Mouse (Mus musculus) limb, embryonic 13.5 days (tissue): Measurements from ENCODE around the gene Tnfaip6. TPM values are rescaled to one million over a fixed set of nuclear protein-coding genes. Genes with fewer than 3 reads are reported as not detected.

Source experiments
- ATAC-seq: fragments of 200-750 bp; cut with Nextera tagmentation; 2 replicates; pipeline ENCODE4 v1.8.0; 2017; ENCODE audit warnings: low read depth, moderate number of reproducible peaks, moderate TSS enrichment; ENCODE audit not compliant: low FRiP score
- H3K27ac ChIP-seq: fragments of 300-500 bp; sonication (generic); 2 replicates; pipeline ENCODE4 v1.5.1; 2015; ENCODE audit warnings: inconsistent platforms, mild to moderate bottlenecking, moderate library complexity
- H3K27me3 ChIP-seq: fragments of 300-500 bp; sonication (generic); 2 replicates; pipeline ENCODE4 v1.6.1; 2015; ENCODE audit warnings: mild to moderate bottlenecking, inconsistent platforms
- H3K36me3 ChIP-seq: fragments of 300-500 bp; sonication (generic); 2 replicates; pipeline ENCODE4 v1.6.1; 2015; ENCODE audit warnings: inconsistent platforms, mild to moderate bottlenecking, moderate library complexity
- H3K4me1 ChIP-seq: fragments of 300-500 bp; sonication (generic); 2 replicates; pipeline ENCODE4 v1.6.1; 2015; ENCODE audit warnings: inconsistent platforms
- H3K4me2 ChIP-seq: fragments of 300-500 bp; sonication (generic); replicated peaks from 2 replicates; pipeline ENCODE4 v1.6.1; 2015; ENCODE audit warnings: inconsistent platforms, mild to moderate bottlenecking, moderate library complexity
- H3K4me3 ChIP-seq: fragments of 300-500 bp; sonication (generic); 2 replicates; pipeline ENCODE4 v1.5.1; 2015; ENCODE audit warnings: moderate library complexity, mild to moderate bottlenecking, inconsistent platforms
- H3K9ac ChIP-seq: fragments of 300-500 bp; sonication (generic); 2 replicates; pipeline ENCODE4 v1.6.1; 2015; ENCODE audit warnings: mild to moderate bottlenecking, inconsistent platforms
- H3K9me3 ChIP-seq: fragments of 300-500 bp; sonication (generic); 2 replicates; pipeline ENCODE4 v1.6.1; 2016; ENCODE audit warnings: inconsistent platforms
- WGBS: fragments of 180-500 bp; shearing (Covaris S2); methylation state at CpG from one replicate; pipeline ENCODE4 v1.1.7; 2015; 5-methylcytosine and 5-hydroxymethylcytosine counted together
- polyA plus RNA-seq: library from polyadenylated mRNA; unstranded; fragments of >200 nt; fragmentation: Nextera tagmentation; extraction: Ambion mirVana; gene quantifications from 2 replicates; pipeline ENCODE4 v1.2.1, GENCODE M21; 2015

Tnfaip6 gene
- polyA plus RNA-seq, 1 experiment from 2014 or later = 58.8 TPM

DNA sequence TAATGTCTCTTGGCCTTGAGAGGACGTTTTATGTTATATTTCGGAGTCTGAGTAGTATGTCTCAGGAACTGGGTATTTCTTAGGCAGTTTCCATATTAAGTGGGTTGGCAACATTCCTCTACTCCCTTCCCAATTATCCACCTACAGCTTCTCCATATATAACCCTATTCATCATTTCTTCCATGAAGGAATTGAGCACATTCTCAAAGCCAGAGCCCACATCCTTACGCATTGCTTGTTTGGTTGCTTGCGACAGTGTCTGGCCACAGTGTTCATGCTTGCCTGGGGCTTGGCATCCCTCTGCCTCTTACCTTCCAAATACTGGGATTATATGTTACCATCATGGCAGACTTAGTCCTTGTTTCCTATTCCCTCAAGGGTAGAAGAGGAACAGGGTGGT is 3.2 kb upstream of the Tnfaip6 start:
- H3K4me1 ChIP-seq = peaks cover 6% of the 10 kb centered on the region
- H3K27me3 ChIP-seq = no peaks in the 10 kb centered on the region
- no peaks in the 10 kb centered on the region for H3K36me3 ChIP-seq
- H3K9me3 ChIP-seq = no peaks in the 10 kb centered on the region
- H3K4me2 ChIP-seq = no peak overlapping the region
- no peak overlapping the region for H3K9ac ChIP-seq
- 89% methylated on average over 4 of the region's 4 CpGs for WGBS
- ATAC-seq = no peak
- no peak overlapping the region for H3K27ac ChIP-seq
- H3K4me3 ChIP-seq = no peak overlapping the region

DNA sequence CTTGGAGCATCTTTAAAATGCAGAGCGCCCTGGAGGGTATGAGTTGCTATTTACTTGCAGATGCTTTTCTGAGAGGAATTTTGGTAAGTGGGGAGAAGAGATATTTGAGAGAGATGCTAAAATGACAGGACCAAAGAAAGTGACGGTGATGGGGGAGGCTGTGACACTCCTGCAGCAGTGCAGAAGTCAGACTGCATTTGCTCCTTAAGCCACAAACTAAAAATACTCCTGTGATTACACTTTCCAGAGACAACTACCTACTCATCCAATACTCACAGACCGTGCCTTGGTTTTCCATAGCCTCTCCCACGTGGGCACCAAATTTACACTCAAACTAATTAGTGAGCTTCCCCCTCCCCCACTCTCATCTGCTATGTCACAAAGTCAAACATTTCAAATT is 2.7 kb upstream of the Tnfaip6 start:
- H3K27ac ChIP-seq = no peak overlapping the region
- no peak overlapping the region for H3K4me3 ChIP-seq
- no peak overlapping the region for H3K9ac ChIP-seq
- peaks cover 9% of the 10 kb centered on the region for H3K4me1 ChIP-seq
- 72% methylated on average over 4 of the region's 4 CpGs for WGBS
- H3K27me3 ChIP-seq = no peaks in the 10 kb centered on the region
- no peaks in the 10 kb centered on the region for H3K9me3 ChIP-seq
- no peak for ATAC-seq
- H3K36me3 ChIP-seq = no peaks in the 10 kb centered on the region
- H3K4me2 ChIP-seq = no peak overlapping the region

DNA sequence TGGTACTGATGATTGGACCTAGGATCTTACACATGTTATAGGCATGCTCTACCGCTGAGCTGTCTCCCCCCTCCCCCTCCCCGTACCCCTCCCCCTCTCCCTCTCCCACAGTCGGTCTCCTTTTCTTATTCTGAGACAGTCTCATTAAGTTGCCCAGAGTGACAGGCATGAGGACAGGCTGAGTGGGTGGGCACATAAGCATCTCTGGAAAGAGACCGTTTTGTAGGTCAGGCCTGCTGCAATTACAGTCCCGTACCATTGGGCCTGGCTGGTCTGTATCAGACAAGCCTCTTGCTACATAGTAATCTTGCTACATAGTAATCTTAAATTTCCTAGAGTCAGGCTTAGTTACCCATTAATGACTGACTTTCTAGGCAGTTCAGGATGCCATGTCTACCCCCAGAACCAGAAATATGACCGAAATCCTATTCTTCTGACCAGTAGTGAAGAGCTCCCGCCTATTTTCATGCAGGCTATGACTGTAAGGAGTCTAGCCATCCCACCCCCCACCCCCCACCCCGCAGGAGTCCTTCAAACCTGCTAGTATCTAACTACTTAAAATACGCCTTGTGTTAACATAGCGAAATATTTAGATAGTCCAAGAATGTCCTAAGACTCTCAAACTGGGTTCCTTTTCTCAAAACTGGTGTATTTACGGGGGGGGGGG is 747 bp upstream of the Tnfaip6 start:
- no peak for ATAC-seq
- Histone ChIP-seq H3K9ac (no peak overlapping the region), H3K9me3 (no peaks in the 10 kb centered on the region), H3K4me3 (peak overlapping the region; percentile 56), H3K4me1 (peaks cover 21% of the 10 kb centered on the region), H3K4me2 (peak overlapping the region; percentile 67), H3K36me3 (no peaks in the 10 kb centered on the region), H3K27me3 (no peaks in the 10 kb centered on the region), H3K27ac (0 out of 2 replicates have a peak overlapping the region, but pooled peaks have one; percentile 81)
- WGBS = 41% methylated on average over 9 of the region's 11 CpGs

DNA sequence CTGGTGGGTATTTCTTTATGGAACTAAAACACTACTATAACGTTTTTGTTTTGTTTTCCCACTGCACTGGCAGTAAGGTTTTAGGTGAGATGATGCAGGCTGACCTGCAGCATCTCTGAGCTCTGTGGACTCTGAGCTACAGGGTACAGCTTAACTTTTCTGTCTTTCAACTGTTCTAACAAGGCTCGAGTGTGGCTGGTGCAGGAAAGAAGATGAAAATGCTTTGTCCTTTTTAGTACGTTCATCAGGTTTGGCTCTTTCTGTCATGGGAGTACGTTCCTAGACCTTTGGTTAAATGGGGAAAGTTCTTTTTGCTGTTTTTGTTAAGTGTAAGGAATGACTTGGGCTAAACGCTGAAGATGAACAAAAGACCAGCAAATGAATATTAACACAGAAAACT is 749 bp downstream of the Tnfaip6 start:
- H3K4me2 ChIP-seq = peak overlapping the region; percentile 67
- peak overlapping the region; percentile 73 for H3K9ac ChIP-seq
- peak overlapping the region; percentile 56 for H3K4me3 ChIP-seq
- no peaks in the 10 kb centered on the region for H3K27me3 ChIP-seq
- H3K4me1 ChIP-seq = peaks cover 35% of the 10 kb centered on the region
- peak overlapping the region; percentile 65 for H3K27ac ChIP-seq
- 22% methylated on average over 5 of the region's 5 CpGs for WGBS
- no peaks in the 10 kb centered on the region for H3K9me3 ChIP-seq
- peaks cover 2% of the 10 kb centered on the region; the same call in 1 of the 2 replicates for H3K36me3 ChIP-seq
- ATAC-seq = no peak

DNA sequence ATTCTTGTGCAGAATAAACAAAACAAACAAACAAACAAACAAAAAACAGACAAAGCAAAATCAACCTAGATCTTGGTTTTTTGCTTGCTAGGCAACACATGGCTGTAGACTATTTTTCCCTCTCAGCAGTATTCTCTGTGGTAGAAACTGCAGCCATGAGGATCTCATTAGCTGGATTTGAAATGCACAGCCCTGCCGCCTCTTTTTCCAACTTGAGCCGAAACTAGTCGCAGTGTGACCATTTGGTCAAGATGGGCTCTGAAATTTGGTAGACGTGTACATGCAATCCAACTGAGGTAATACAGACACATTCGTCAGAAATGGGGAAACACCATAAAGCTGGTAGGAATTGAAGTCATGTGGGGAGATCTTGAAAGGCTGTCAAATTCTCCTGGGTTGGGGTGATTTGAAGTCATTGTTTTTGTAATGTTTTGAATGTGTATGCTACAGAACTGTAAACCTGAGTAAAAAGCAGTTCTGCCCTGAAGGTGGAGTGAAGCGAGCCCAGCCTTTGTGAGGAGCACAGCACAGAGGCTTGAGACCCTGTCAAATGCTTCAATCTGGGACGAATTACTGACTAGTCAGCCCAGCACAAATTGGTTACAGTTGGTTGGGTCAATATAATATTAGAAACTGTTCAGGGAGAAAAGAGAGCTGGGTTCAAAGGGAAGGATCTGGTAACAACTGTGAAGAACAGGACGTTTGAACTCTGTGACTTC is 1.4 kb downstream of the Tnfaip6 start:
- Histone ChIP-seq H3K36me3 (peaks cover 8% of the 10 kb centered on the region), H3K4me2 (peak overlapping the region; percentile 67), H3K27me3 (no peaks in the 10 kb centered on the region), H3K4me1 (peaks cover 36% of the 10 kb centered on the region), H3K9me3 (no peaks in the 10 kb centered on the region), H3K27ac (peak overlapping the region; percentile 86), H3K9ac (peak overlapping the region; percentile 73), H3K4me3 (peak overlapping the region; percentile 56)
- peak; percentile 64; the same call in 1 of the 2 replicates for ATAC-seq
- WGBS = 18% methylated on average over 8 of the region's 8 CpGs

DNA sequence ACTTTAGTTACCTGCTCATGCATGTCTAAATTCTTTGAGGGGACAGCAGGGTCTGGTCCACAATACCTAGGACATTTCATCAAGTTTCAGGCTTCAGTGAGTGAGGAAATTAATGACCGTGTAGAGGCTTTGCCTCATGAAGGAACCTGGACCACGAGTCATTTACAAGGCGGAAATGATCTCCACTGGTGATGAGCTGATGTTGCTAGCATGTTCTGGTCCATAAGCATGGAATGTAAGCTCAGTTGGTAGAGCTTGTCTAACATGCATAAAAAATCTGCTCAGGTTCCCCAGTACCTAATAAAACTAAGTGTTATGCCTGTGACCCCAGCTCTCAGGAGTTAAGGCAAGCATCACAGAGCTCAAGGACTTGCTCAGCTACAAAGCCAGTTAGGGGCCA is 4.3 kb downstream of the Tnfaip6 start:
- no peaks in the 10 kb centered on the region for H3K9me3 ChIP-seq
- H3K36me3 ChIP-seq = peaks cover 31% of the 10 kb centered on the region
- no peaks in the 10 kb centered on the region for H3K27me3 ChIP-seq
- no peak overlapping the region for H3K27ac ChIP-seq
- H3K9ac ChIP-seq = no peak overlapping the region
- WGBS = 53% methylated on average over 3 of the region's 3 CpGs
- no peak overlapping the region for H3K4me3 ChIP-seq
- ATAC-seq = no peak
- H3K4me1 ChIP-seq = peaks cover 36% of the 10 kb centered on the region
- 0 out of 2 replicates have a peak overlapping the region, but pooled peaks have one; percentile 1 for H3K4me2 ChIP-seq

DNA sequence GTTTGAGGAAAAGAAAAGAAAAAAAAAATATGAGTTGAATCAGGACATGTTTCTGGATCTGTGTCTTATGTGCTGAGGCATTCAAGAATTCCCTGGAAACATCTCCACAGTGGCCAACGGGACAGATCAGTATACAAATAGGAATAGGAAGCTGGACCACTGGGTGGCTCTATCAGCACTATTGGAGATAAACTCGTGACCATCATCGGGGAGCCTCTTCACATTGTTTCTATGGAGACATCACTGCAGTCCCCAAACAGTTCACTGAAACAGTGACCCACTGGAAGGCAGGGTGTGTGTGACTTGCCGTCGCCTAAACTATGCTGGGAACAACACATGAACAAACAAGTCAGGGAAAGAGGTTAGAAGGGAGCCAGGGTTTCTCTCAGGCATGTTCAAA is 4.9 kb downstream of the Tnfaip6 start:
- H3K9me3 ChIP-seq = no peaks in the 10 kb centered on the region
- H3K27me3 ChIP-seq = no peaks in the 10 kb centered on the region
- 78% methylated on average over 5 of the region's 5 CpGs for WGBS
- peaks cover 37% of the 10 kb centered on the region for H3K36me3 ChIP-seq
- no peak overlapping the region for H3K27ac ChIP-seq
- no peak overlapping the region for H3K4me3 ChIP-seq
- ATAC-seq = no peak
- peaks cover 36% of the 10 kb centered on the region for H3K4me1 ChIP-seq
- H3K4me2 ChIP-seq = no peak overlapping the region
- H3K9ac ChIP-seq = no peak overlapping the region

DNA sequence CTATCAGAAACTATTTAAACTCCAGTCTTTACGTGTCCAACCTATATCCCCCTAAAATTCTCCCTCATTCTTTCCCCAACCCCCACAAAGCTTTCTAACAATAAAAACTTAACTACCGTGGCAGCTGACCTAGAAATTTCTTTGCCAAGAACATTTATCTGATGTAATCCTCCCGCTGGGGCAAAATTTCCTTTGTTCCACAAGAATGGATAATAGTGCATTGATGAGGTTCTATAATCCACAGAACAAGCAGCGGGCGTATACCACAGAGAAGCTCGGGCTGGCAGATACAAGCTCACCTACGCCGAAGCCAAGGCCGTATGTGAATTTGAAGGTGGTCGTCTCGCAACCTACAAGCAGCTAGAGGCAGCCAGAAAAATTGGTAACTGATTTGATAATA is 5.7 kb downstream of the Tnfaip6 start:
- H3K4me1 ChIP-seq = peaks cover 36% of the 10 kb centered on the region
- H3K27me3 ChIP-seq = no peaks in the 10 kb centered on the region
- 80% methylated on average over 11 of the region's 11 CpGs for WGBS
- no peak overlapping the region for H3K4me3 ChIP-seq
- no peak for ATAC-seq
- no peak overlapping the region for H3K9ac ChIP-seq
- H3K4me2 ChIP-seq = no peak overlapping the region
- no peak overlapping the region for H3K27ac ChIP-seq
- peaks cover 44% of the 10 kb centered on the region for H3K36me3 ChIP-seq
- no peaks in the 10 kb centered on the region for H3K9me3 ChIP-seq

DNA sequence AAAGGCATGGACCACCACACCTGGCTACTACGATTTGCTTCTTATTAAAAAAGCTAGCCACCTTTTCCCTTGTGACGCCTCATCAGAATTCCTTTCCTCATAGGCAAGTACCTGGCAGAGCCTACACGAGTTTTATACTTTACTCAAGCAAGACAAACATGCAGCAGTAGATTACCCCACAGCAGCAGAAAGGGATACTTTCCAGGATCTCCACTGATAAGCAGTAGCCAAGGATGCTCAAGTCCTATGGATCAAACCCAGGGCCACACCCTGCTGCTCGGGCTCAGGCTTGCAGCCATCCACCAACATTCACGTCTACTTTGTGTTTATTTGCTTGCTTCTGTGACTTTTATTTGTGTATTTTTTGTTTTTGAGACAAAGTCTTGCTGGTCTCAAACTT is 8.2 kb downstream of the Tnfaip6 start:
- whole genome bisulfite sequencing = 86% methylated on average over 5 of the region's 5 CpGs
- no peak for ATAC-seq
- no peak overlapping the region for H3K4me2 ChIP-seq
- no peak overlapping the region for H3K27ac ChIP-seq
- H3K9me3 ChIP-seq = no peaks in the 10 kb centered on the region
- H3K4me3 ChIP-seq = no peak overlapping the region
- H3K4me1 ChIP-seq = peaks cover 21% of the 10 kb centered on the region
- H3K36me3 ChIP-seq = peaks cover 63% of the 10 kb centered on the region
- H3K27me3 ChIP-seq = no peaks in the 10 kb centered on the region
- H3K9ac ChIP-seq = no peak overlapping the region

DNA sequence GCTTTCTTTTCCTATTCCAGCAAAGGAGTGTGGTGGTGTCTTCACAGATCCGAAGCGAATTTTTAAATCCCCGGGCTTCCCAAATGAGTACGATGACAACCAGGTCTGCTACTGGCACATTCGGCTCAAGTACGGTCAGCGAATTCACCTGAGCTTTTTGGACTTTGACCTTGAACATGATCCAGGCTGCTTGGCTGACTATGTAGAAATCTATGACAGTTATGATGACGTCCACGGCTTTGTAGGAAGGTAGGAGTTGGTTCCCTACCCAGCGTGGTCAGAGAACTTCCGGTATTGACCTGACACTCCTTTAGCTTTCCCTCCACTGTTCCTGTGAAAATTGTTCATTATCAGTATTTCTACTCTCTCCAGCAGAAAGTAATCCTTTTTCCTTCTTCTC is 13.0 kb downstream of the Tnfaip6 start:
- H3K27ac ChIP-seq = no peak overlapping the region

DNA sequence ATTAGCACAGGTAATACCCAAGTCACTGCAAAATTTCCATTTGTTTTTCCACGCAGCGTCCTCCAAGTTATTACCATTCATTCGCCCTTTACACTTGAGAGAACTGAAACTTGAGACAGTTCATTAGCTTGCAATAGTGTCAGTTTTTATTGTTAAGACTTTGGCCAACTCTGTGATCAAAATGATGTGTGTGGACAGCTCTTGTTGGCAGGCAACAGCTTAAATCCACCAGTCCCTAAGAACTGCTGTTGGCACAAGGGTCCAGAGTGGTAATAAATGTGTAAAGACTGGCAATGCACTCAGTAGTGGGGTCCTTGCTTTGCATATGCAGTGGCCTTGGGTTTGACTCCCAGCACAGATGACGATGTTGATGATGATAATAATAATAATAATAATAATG is 14.5 kb downstream of the Tnfaip6 start:
- no peaks in the 10 kb centered on the region for H3K27me3 ChIP-seq
- H3K4me2 ChIP-seq = no peak overlapping the region
- H3K9ac ChIP-seq = no peak overlapping the region
- H3K9me3 ChIP-seq = no peaks in the 10 kb centered on the region
- H3K4me3 ChIP-seq = no peak overlapping the region
- no peak for ATAC-seq
- H3K4me1 ChIP-seq = no peaks in the 10 kb centered on the region
- no peak overlapping the region for H3K27ac ChIP-seq
- H3K36me3 ChIP-seq = peaks cover 66% of the 10 kb centered on the region
- 75% methylated on average over 4 of the region's 4 CpGs for WGBS

More for the DNA sequence above, 13.0 kb downstream of the Tnfaip6 start:
- WGBS = 94% methylated on average over 11 of the region's 11 CpGs
- Histone ChIP-seq H3K4me2 (no peak overlapping the region), H3K9me3 (no peaks in the 10 kb centered on the region), H3K9ac (no peak overlapping the region), H3K4me3 (no peak overlapping the region), H3K4me1 (no peaks in the 10 kb centered on the region), H3K36me3 (peaks cover 79% of the 10 kb centered on the region), H3K27me3 (no peaks in the 10 kb centered on the region)
- no peak for ATAC-seq

DNA sequence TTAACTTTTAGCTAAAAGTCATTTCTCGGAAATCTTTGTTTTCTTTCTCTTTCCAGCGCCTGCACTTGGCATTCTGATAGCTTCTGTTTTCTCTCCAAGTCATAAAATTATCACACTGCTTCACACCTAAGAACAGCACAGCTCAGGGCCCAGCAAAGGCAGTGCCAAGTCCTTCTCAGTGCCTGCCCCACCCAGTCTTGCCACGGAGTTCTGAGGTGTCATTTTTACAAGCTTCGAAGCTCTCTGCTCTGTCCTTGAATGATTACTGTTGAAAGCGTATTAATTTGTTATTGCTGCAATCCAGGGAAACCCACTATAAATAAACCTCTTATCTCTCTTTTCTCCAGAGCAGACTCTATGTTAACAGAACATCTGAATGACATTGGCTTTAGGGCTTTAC is 15.7 kb downstream of the Tnfaip6 start:
- no peak overlapping the region for H3K4me3 ChIP-seq
- H3K9ac ChIP-seq = no peak overlapping the region
- no peaks in the 10 kb centered on the region for H3K27me3 ChIP-seq
- H3K9me3 ChIP-seq = no peaks in the 10 kb centered on the region
- no peak overlapping the region for H3K27ac ChIP-seq
- 37% methylated on average over 5 of the region's 5 CpGs for WGBS
- H3K36me3 ChIP-seq = peaks cover 54% of the 10 kb centered on the region
- no peaks in the 10 kb centered on the region for H3K4me1 ChIP-seq
- ATAC-seq = no peak
- no peak overlapping the region for H3K4me2 ChIP-seq
